Mouse (Mus musculus) cerebellum, adult 2 months (tissue): ENCODE results near the gene D930020B18Rik. TPM values are rescaled to one million over a fixed set of nuclear protein-coding genes. Genes with fewer than 3 reads are reported as not detected.

ENCODE experiments used
- DNase-seq, 2 experiments: peaks; one replicate each; pipeline ENCODE4 v3.0.0; 2021
- H3K27ac ChIP-seq: fragments of 200-500 bp; 2 replicates; pipeline ENCODE4 v1.5.1; 2012; ENCODE audit warnings: low read length, control low read depth, inconsistent platforms; ENCODE audit not compliant: insufficient read depth
- H3K27me3 ChIP-seq: fragments of 200-500 bp; 2 replicates; pipeline ENCODE4 v1.6.1; 2012; ENCODE audit warnings: inconsistent platforms, mild to moderate bottlenecking, low read length, moderate library complexity; ENCODE audit not compliant: control insufficient read depth, insufficient read depth
- H3K4me1 ChIP-seq: fragments of 200-500 bp; 2 replicates; pipeline ENCODE4 v1.6.1; 2011; ENCODE audit warnings: low read length; ENCODE audit not compliant: control insufficient read depth, insufficient read depth
- H3K4me3 ChIP-seq: fragments of 200-500 bp; replicated peaks from 2 replicates; pipeline ENCODE3; 2011; ENCODE audit warnings: mild to moderate bottlenecking, low read depth, low read length, control low read depth; ENCODE audit not compliant: insufficient read depth
- CTCF ChIP-seq: fragments of 200-500 bp; IDR thresholded peaks from 2 replicates; pipeline ENCODE4 v1.5.1; 2011; ENCODE audit warnings: low read depth, mild to moderate bottlenecking, control low read depth, low read length, moderate library complexity, borderline replicate concordance; ENCODE audit not compliant: insufficient read depth
- POLR2A ChIP-seq: fragments of 200-500 bp; IDR thresholded peaks from 2 replicates; pipeline ENCODE4 v1.6.1; 2011; ENCODE audit warnings: low read length, control low read depth, borderline replicate concordance; ENCODE audit not compliant: insufficient read depth
- WGBS: fragments of 180-500 bp; shearing (Covaris S2); methylation state at CpG from one replicate; pipeline ENCODE4 v1.1.7; 2018; 5-methylcytosine and 5-hydroxymethylcytosine counted together
- polyA plus RNA-seq: library from polyadenylated mRNA; depleted of rRNA; stranded (reverse); fragments of >200 nt; gene quantifications from 2 replicates; pipeline ENCODE4 v1.2.3, GENCODE M21; 2012

Gene D930020B18Rik
- polyA plus RNA-seq, 1 experiment: 0.87 TPM

- TF ChIP-seq POLR2A (no peak), CTCF (no peak)
- 8% methylated on average over 28 of the region's 28 CpGs for WGBS
- no peak overlapping the region for H3K27ac ChIP-seq
- DNase-seq: peak; percentile 8 to 35
- peak overlapping the region; percentile 65 for H3K4me3 ChIP-seq
- H3K27me3 ChIP-seq: no peaks in the 10 kb centered on the region; the same call in 1 of the 2 replicates
- no peaks in the 10 kb centered on the region for H3K4me1 ChIP-seq
Observed at GRCm38 (mm10) chr10:121642054-121642947, 913 bp downstream of the D930020B18Rik start.

- Histone ChIP-seq H3K27me3 (no peaks in the 10 kb centered on the region; the same call in 1 of the 2 replicates), H3K4me3 (no peak overlapping the region), H3K27ac (no peak overlapping the region), H3K4me1 (no peaks in the 10 kb centered on the region)
- no peak for DNase-seq
- 84% methylated on average over 6 of the region's 6 CpGs for WGBS
- no peak for TF ChIP-seq CTCF
- no peak for TF ChIP-seq POLR2A
Observed at GRCm38 (mm10) chr10:121646294-121646693, 4.9 kb downstream of the D930020B18Rik start.

GRCm38 (mm10) chr10:121653079-121653478 is 11.7 kb downstream of the D930020B18Rik start:
- H3K4me1 ChIP-seq: no peaks in the 10 kb centered on the region
- H3K27ac ChIP-seq: no peak overlapping the region; the same call in 1 of the 2 replicates
- H3K27me3 ChIP-seq: no peaks in the 10 kb centered on the region
- no peak overlapping the region for H3K4me3 ChIP-seq
- TF ChIP-seq POLR2A (no peak), CTCF (no peak)
- peak in 1 of 2 experiments; percentile 71 for DNase-seq
- WGBS: 38% methylated on average over 1 of the region's 1 CpGs

GRCm38 (mm10) chr10:121655907-121656306 is 14.5 kb downstream of the D930020B18Rik start:
- TF ChIP-seq POLR2A (no peak), CTCF (no peak)
- no peak for DNase-seq

GRCm38 (mm10) chr10:121662711-121663110 is 21.3 kb downstream of the D930020B18Rik start:
- TF ChIP-seq POLR2A (no peak), CTCF (no peak)
- no peak for DNase-seq
- 93% methylated on average over 2 of the region's 2 CpGs for WGBS
- no peak overlapping the region for H3K4me3 ChIP-seq
- no peak overlapping the region for H3K27ac ChIP-seq
- no peaks in the 10 kb centered on the region for H3K4me1 ChIP-seq
- no peaks in the 10 kb centered on the region for H3K27me3 ChIP-seq

More at GRCm38 (mm10) chr10:121655907-121656306, 14.5 kb downstream of the D930020B18Rik start:
- Histone ChIP-seq H3K4me1 (no peaks in the 10 kb centered on the region), H3K27me3 (no peaks in the 10 kb centered on the region), H3K27ac (no peak overlapping the region), H3K4me3 (no peak overlapping the region)
- 47% methylated on average over 4 of the region's 4 CpGs for WGBS

GRCm38 (mm10) chr10:121663599-121663998 is 22.2 kb downstream of the D930020B18Rik start:
- no peak for DNase-seq
- 48% methylated on average over 13 of the region's 13 CpGs for WGBS
- Histone ChIP-seq H3K4me1 (no peaks in the 10 kb centered on the region), H3K4me3 (no peak overlapping the region), H3K27me3 (no peaks in the 10 kb centered on the region), H3K27ac (no peak overlapping the region)
- TF ChIP-seq CTCF (no peak), POLR2A (no peak)

GRCm38 (mm10) chr10:121665631-121666145 is 24.3 kb downstream of the D930020B18Rik start:
- Histone ChIP-seq H3K4me3 (no peak overlapping the region), H3K4me1 (no peaks in the 10 kb centered on the region), H3K27me3 (no peaks in the 10 kb centered on the region), H3K27ac (no peak overlapping the region)
- WGBS: 56% methylated on average over 8 of the region's 8 CpGs
- DNase-seq: no peak
- TF ChIP-seq CTCF: no peak

- Histone ChIP-seq H3K4me3 (no peak overlapping the region), H3K27ac (no peak overlapping the region), H3K4me1 (no peaks in the 10 kb centered on the region), H3K27me3 (no peaks in the 10 kb centered on the region)
- whole genome bisulfite sequencing: 89% methylated on average over 10 of the region's 10 CpGs
- DNase-seq: no peak
- no peak for TF ChIP-seq CTCF
- no peak for TF ChIP-seq POLR2A
Observed at GRCm38 (mm10) chr10:121669103-121669502, 27.7 kb downstream of the D930020B18Rik start.
